Mouse (Mus musculus) thymus, adult 2 months (tissue): ENCODE data around the gene Adarb2.

ENCODE experiments used
- CTCF ChIP-seq: fragments of 200-500 bp; IDR thresholded peaks from 2 replicates; pipeline ENCODE4 v1.5.1; 2012; ENCODE audit warnings: mild to moderate bottlenecking, control low read depth, low read length, moderate library complexity, borderline replicate concordance; ENCODE audit not compliant: control insufficient read depth, poor library complexity, insufficient read depth; ENCODE audit errors: extremely low read depth
- POLR2A ChIP-seq: fragments of 200-500 bp; IDR thresholded peaks from 2 replicates; pipeline ENCODE4 v1.6.1; 2012; ENCODE audit warnings: mild to moderate bottlenecking, low read length, control low read depth, moderate library complexity; ENCODE audit not compliant: control insufficient read depth, poor library complexity, insufficient read depth; ENCODE audit errors: extremely low read depth

DNA sequence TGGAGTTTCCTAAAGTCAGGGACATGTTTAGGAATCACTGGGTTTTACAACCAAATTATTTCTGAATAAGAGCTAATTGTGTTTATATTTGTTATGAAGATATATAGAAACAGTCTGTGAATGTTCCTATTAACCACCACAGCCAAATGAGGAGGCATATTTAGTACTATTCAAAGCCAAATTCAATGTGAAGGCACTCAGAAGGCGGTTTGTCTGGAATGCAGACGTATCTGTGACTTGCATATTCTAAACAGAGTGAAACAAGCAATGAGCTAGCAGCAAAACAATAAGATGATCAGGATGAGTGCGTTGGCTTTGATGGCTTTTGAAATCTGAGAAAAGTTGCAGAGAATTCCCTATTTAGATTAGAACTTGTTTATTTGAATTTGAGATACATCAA lies 387.8 kb downstream of the Adarb2 start:
- TF ChIP-seq CTCF: no peak
- no peak for TF ChIP-seq POLR2A
